ENCODE assay signal across 15 mouse cellular contexts in the genomic region with DNA sequence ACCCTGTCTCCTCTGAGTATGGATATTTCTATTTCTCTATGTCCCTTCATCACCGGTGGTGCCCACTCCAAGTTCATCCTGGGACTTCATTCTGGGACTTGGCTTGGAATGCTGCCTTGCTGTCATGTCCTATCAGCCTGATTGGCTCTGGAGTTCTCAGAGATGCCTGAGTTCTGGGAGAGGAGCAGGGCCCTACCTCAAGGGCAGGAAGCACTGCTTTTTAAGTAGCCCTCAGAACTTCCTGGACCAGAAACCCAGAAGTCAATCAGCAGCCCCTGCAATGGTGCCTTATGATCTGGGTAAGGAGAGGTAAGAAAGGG.
A peak's percentile ranks its signal among the peaks of the same experiment; 100 is the strongest.
DNase-seq lines count a peak whose midpoint lies in the region; ATAC-seq lines count a peak whose summit lies in the region.
"Had no signal": no experiment of that assay in that cellular context is flagged by ENCODE, and none has a peak within 500 bp of the region (broad histone marks: within the 10 kb centered on the region; RNA-seq: fewer than 3 reads in every experiment).

No protein-coding gene starts in this region.

- ATAC-seq in cerebellum, adult (ENCODE audit: insufficient number of reproducible peaks, low FRiP score, low TSS enrichment), result peak; percentile 77
- ATAC-seq: intestine, embryonic 16.5 days had no signal

- DNase-seq in cerebellum, postnatal 36 days, result no peak
- DNase-seq in cerebellum, postnatal 25 days, result peak; percentile 70 to 79
- DNase-seq in cerebellum, adult 11 months, result no peak
- peak; percentile 31 for DNase-seq in left cerebral cortex, postnatal 4 days
- DNase-seq in left cerebral cortex, adult 9 months (ENCODE audit: low spot score in 2 of 2), result no peak
- DNase-seq in fibroblast of lung, adult 2 months (ENCODE audit: low read depth), result peak; percentile 56
- DNase-seq in T-cell, adult 2 months (ENCODE audit: low spot score), result no peak
- DNase-seq: adrenal gland, postnatal 25 days; heart, postnatal 36 days; kidney, adult 8-10 months; layer of hippocampus, adult 9-11 months; right cerebral cortex, postnatal 14 days; thymus, postnatal 4 days had no signal

- intact Hi-C loops in left cerebral cortex, postnatal 4 days (cut with DNase I), result no loop called here

Comparison
In these comparisons a context has a peak if more than half of its experiments do, and no peak if none do; other contexts are left out.
1. DNase-seq: peak in cerebellum, postnatal 25 days (2 of 2), left cerebral cortex, postnatal 4 days (single experiment) and fibroblast of lung, adult 2 months (single experiment); none in cerebellum, postnatal 36 days (0 of 2), cerebellum, adult 11 months (single experiment), left cerebral cortex, adult 9 months (0 of 2) and T-cell, adult 2 months (single experiment).